Mouse (Mus musculus) monocyte, adult 5-6 weeks (primary cell): Measurements from ENCODE around the gene Ano10. TPM values are rescaled to one million over a fixed set of nuclear protein-coding genes. Genes with fewer than 3 reads are reported as not detected.
A peak's percentile ranks its signal among the peaks of the same experiment; 100 is the strongest.

Experiments
- ATAC-seq: fragments of 153-309, 156-312 bp; replicated peaks from 2 replicates; pipeline ENCODE4 v1.8.0; 2017; ENCODE audit warnings: mild to moderate bottlenecking; ENCODE audit not compliant: low TSS enrichment, insufficient number of reproducible peaks, severe bottlenecking, poor library complexity, low FRiP score
- total RNA-seq: library from RNA; stranded (forward); fragments of 200-1000, 200-491, 200-594 nt; gene quantifications from 3 replicates; pipeline ENCODE4 v1.2.3, GENCODE M21; 2017

The Ano10 gene
- total RNA-seq, 1 experiment from 2014 or later = 11.1 TPM

- ATAC-seq = no peak
Observed at GRCm38 (mm10) chr9:122263140-122263539, 31.1 kb downstream of the Ano10 start.

GRCm38 (mm10) chr9:122254386-122254785 lies 39.8 kb downstream of the Ano10 start:
- no peak for ATAC-seq

GRCm38 (mm10) chr9:122252113-122252512 lies 42.1 kb downstream of the Ano10 start:
- no peak for ATAC-seq

- peak; percentile 43 for ATAC-seq
Observed at GRCm38 (mm10) chr9:122248168-122248567, 46.1 kb downstream of the Ano10 start.

GRCm38 (mm10) chr9:122247430-122248027 lies 46.7 kb downstream of the Ano10 start:
- ATAC-seq = peak; percentile 58; the same call in 1 of the 2 replicates

GRCm38 (mm10) chr9:122245879-122246278 lies 48.3 kb downstream of the Ano10 start:
- no peak for ATAC-seq

GRCm38 (mm10) chr9:122245471-122245870 lies 48.8 kb downstream of the Ano10 start:
- ATAC-seq = no peak

- ATAC-seq = no peak
Observed at GRCm38 (mm10) chr9:122244800-122245165, 49.4 kb downstream of the Ano10 start.

- ATAC-seq = no peak
Observed at GRCm38 (mm10) chr9:122244080-122244799, 50.0 kb downstream of the Ano10 start.

GRCm38 (mm10) chr9:122243297-122243696 lies 50.9 kb downstream of the Ano10 start:
- ATAC-seq = no peak

- ATAC-seq = no peak
Observed at GRCm38 (mm10) chr9:122242856-122243255, 51.4 kb downstream of the Ano10 start.

- ATAC-seq = no peak
Observed at GRCm38 (mm10) chr9:122241812-122242400, 52.3 kb downstream of the Ano10 start.

- ATAC-seq = no peak
Observed at GRCm38 (mm10) chr9:122240629-122241199, 53.5 kb downstream of the Ano10 start.

GRCm38 (mm10) chr9:122234741-122235140 lies 59.5 kb downstream of the Ano10 start:
- no peak for ATAC-seq

- no peak for ATAC-seq
Observed at GRCm38 (mm10) chr9:122233972-122234345, 60.3 kb downstream of the Ano10 start.

- no peak for ATAC-seq
Observed at GRCm38 (mm10) chr9:122233316-122233971, 60.8 kb downstream of the Ano10 start.

GRCm38 (mm10) chr9:122232912-122233311 lies 61.3 kb downstream of the Ano10 start:
- ATAC-seq = no peak

- ATAC-seq = peak; percentile 29; the same call in 1 of the 2 replicates
Observed at GRCm38 (mm10) chr9:122230701-122231100, 63.5 kb downstream of the Ano10 start.

GRCm38 (mm10) chr9:122226419-122226818 lies 67.8 kb downstream of the Ano10 start:
- ATAC-seq = no peak
